8 mouse cellular contexts compared by ENCODE assay signal in genomic region chrX:56455372-56456246, GRCm38 (mm10). TPM values are rescaled to one million over a fixed set of nuclear protein-coding genes. Genes with fewer than 3 reads are reported as not detected.
DNase-seq lines count a peak whose midpoint lies in the region; ATAC-seq and TF ChIP-seq lines count a peak whose summit lies in the region.

No protein-coding gene starts in this region.

- intact Hi-C loops in left cerebral cortex, adult 2 months (cut with DNase I) = loop anchor here (2.0 to 10.0 kb wide), 2 partner anchors 33 to 139 kb away; partner anchors contain the start of gene Mmgt1

- peak overlapping the region; percentile 81 for H3K9ac ChIP-seq in hindbrain, postnatal 0 days (replicated peaks; ENCODE audit: low read length)

- peak; percentile 87 for DNase-seq in T-cell, adult 2 months (ENCODE audit: low spot score)
- peak; percentile 78 to 87 for DNase-seq in cerebellum, postnatal 36 days
- peak; percentile 86 for DNase-seq in gastrocnemius, adult 18-20 months (ENCODE audit: low spot score)
- DNase-seq in hindbrain, postnatal 0 days (ENCODE audit: low spot score) = peak; percentile 92
- peak; percentile 81 to 88 for DNase-seq in left cerebral cortex, adult 2 months (ENCODE audit: extremely low spot score in 1 of 2, low spot score in 2 of 2)
- DNase-seq in right cerebral cortex, adult 2 months (ENCODE audit: low spot score in 2 of 2) = peak; percentile 78 to 81
- DNase-seq in urinary bladder, postnatal 14 days (ENCODE audit: low spot score) = peak; percentile 88

- H3K4me2 ChIP-seq in hindbrain, postnatal 0 days (ENCODE audit: low read depth, low read length) = peak overlapping the region; percentile 59

- H3K4me1 ChIP-seq in hindbrain, postnatal 0 days (ENCODE audit: insufficient read depth, low read length) = no peaks in the 10 kb centered on the region

- H3K27ac ChIP-seq in hindbrain, postnatal 0 days = peak overlapping the region; percentile 96
- H3K27ac ChIP-seq in left cerebral cortex, adult 2 months = peak overlapping the region; percentile 94

- no peaks in the 10 kb centered on the region for H3K36me3 ChIP-seq in hindbrain, postnatal 0 days (ENCODE audit: insufficient read depth, low read length)

- no peaks in the 10 kb centered on the region for H3K9me3 ChIP-seq in hindbrain, postnatal 0 days (ENCODE audit: low read length)

- TF ChIP-seq CTCF in hindbrain, postnatal 0 days (IDR thresholded peaks at IDR 0.05; ENCODE audit: low read depth) = peak; percentile 59
- TF ChIP-seq CTCF in left cerebral cortex, adult 2 months (IDR thresholded peaks at IDR 0.05) = peak; percentile 14

- peak; percentile 97 for ATAC-seq in hindbrain, postnatal 0 days
- ATAC-seq in megakaryocyte, adult 5-6 weeks (ENCODE audit: poor library complexity, severe bottlenecking) = peak; percentile 91

- peak overlapping the region; percentile 55 for H3K4me3 ChIP-seq in hindbrain, postnatal 0 days (ENCODE audit: low read length)
- peak overlapping the region; percentile 68 for H3K4me3 ChIP-seq in left cerebral cortex, adult 2 months

- no peaks in the 10 kb centered on the region for H3K27me3 ChIP-seq in hindbrain, postnatal 0 days (ENCODE audit: insufficient read depth, low read length)

- WGBS in hindbrain, postnatal 0 days = 35% methylated on average over 60 of the region's 65 CpGs

RNA-seq across cellular contexts. Expression of gene Ints6l, which starts 1.0 kb away (rescaled TPM):
- total RNA-seq in gastrocnemius, adult 18-20 months (2021) = 1 to 10 TPM; 3.4 to 4.8 TPM
- 20.4 and 22.7 TPM in 2 replicates for total RNA-seq in hindbrain, postnatal 0 days (2014; rRNA removed)
- 13.2 and 15.9 TPM in 2 replicates for polyA plus RNA-seq in hindbrain, postnatal 0 days (2015; fragmentation: Nextera tagmentation; extraction: Ambion mirVana)
- 10 to 100 TPM; 35.1 to 40.5 TPM for total RNA-seq in left cerebral cortex, adult 2 months (2021)
- total RNA-seq in megakaryocyte, adult 5-6 weeks (2015) = 155 and 175 TPM in 2 replicates
- total RNA-seq in megakaryocyte, adult 5-6 weeks (2017) = 106 and 114 TPM in 2 replicates

RNA-seq across cellular contexts. Expression of gene Gm2174, which starts 7.8 kb away (rescaled TPM):
- total RNA-seq in gastrocnemius, adult 18-20 months (2021) = 1 to 10 TPM in 1 of 2 experiments, not detected in 1; 1.1 TPM
- not detected in 2 replicates for total RNA-seq in hindbrain, postnatal 0 days (2014; rRNA removed)
- polyA plus RNA-seq in hindbrain, postnatal 0 days (2015; fragmentation: Nextera tagmentation; extraction: Ambion mirVana) = 2.8 TPM in 1 of 2 replicates, not detected in the other
- total RNA-seq in left cerebral cortex, adult 2 months (2021) = not detected
- total RNA-seq in megakaryocyte, adult 5-6 weeks (2015) = not detected in 2 replicates
- 42.8 and 90.9 TPM in 2 replicates for total RNA-seq in megakaryocyte, adult 5-6 weeks (2017)

Comparison
In these comparisons a context has a peak if more than half of its experiments do, and no peak if none do; other contexts are left out.
1. Peak in every context shown above with its lines: DNase-seq, ATAC-seq, H3K4me3 ChIP-seq and H3K27ac ChIP-seq.